ENCODE assay signal across 29 mouse cellular contexts in genomic region chr11:113032487-113033228, GRCm38 (mm10).
DNase-seq lines count a peak whose midpoint lies in the region; ATAC-seq and TF ChIP-seq lines count a peak whose summit lies in the region.
"Had no signal": no experiment of that assay in that cellular context is flagged by ENCODE, and none has a peak within 500 bp of the region (broad histone marks: within the 10 kb centered on the region; RNA-seq: fewer than 3 reads in every experiment).

No protein-coding gene starts in this region.

- peak overlapping the region; percentile 69; the same call in 1 of the 2 replicates for H3K27ac ChIP-seq in midbrain, embryonic 10.5 days (replicated peaks)
- no peak overlapping the region for H3K27ac ChIP-seq in midbrain, embryonic 11.5 days (ENCODE audit: low read depth, low read length)
- H3K27ac ChIP-seq: embryonic facial prominence, embryonic 13.5 days; forebrain, embryonic 10.5 days; forebrain, embryonic 13.5 days; heart, adult 2 months; hindbrain, embryonic 13.5 days; hindbrain, postnatal 0 days had no signal

- no peak overlapping the region for H3K9ac ChIP-seq in midbrain, embryonic 11.5 days (ENCODE audit: low read length)
- H3K9ac ChIP-seq: embryonic facial prominence, embryonic 13.5 days; forebrain, embryonic 13.5 days; hindbrain, embryonic 13.5 days had no signal

- no peak overlapping the region for H3ac ChIP-seq in myocyte (ENCODE audit: control insufficient read depth, insufficient read length)

- TF ChIP-seq POLR2A in myocyte (IDR thresholded peaks at IDR 0.05; ENCODE audit: insufficient read length, low read depth) = no peak

- DNase-seq in midbrain, embryonic 10.5 days (ENCODE audit: low spot score) = no peak
- DNase-seq in midbrain, embryonic 11.5 days (ENCODE audit: low spot score, missing footprints) = no peak
- DNase-seq in ES-CJ7 (ENCODE audit: low read depth, low spot score) (peak; percentile 14), Patski (ENCODE audit: low read depth, low spot score) (no peak)
- DNase-seq in left cerebral cortex, postnatal 10 days (ENCODE audit: extremely low spot score in 1 of 2, low spot score in 2 of 2) = no peak
- no peak for DNase-seq in layer of hippocampus, adult 18-20 months (ENCODE audit: low spot score in 2 of 2)
- no peak for DNase-seq in testis, postnatal 10 days (ENCODE audit: low spot score)
- DNase-seq: adrenal gland, postnatal 10 days; adrenal gland, postnatal 36 days; cerebellum, adult 11 months; cerebellum, adult 2 months; cerebellum, adult 9-11 months; cerebellum, postnatal 25 days; gastrocnemius, postnatal 10 days; gastrocnemius, postnatal 36 days; heart, adult 2 months; kidney, adult 18-20 months had no signal

- WGBS in midbrain, embryonic 10.5 days = 84% methylated on average over 8 of the region's 8 CpGs
- 80% methylated on average over 8 of the region's 8 CpGs for WGBS in midbrain, embryonic 11.5 days

- TF ChIP-seq CTCF in Patski (IDR thresholded peaks at IDR 0.05) = no peak

- POLR2A ChIA-PET in Patski (lab: Charles Lee) = no interaction called here

- intact Hi-C loops in left cerebral cortex, postnatal 10 days (cut with DNase I) = no loop called here

- H3K36me3 ChIP-seq in midbrain, embryonic 10.5 days = no peaks in the 10 kb centered on the region
- H3K36me3 ChIP-seq in midbrain, embryonic 11.5 days (ENCODE audit: control insufficient read depth, insufficient read depth, low read length) = no peaks in the 10 kb centered on the region
- H3K36me3 ChIP-seq in myocyte (ENCODE audit: control insufficient read depth, insufficient read depth) = no peaks in the 10 kb centered on the region
- H3K36me3 ChIP-seq: embryonic facial prominence, embryonic 13.5 days; forebrain, embryonic 10.5 days; hindbrain, embryonic 13.5 days had no signal

- H3K27me3 ChIP-seq in midbrain, embryonic 10.5 days (ENCODE audit: low read depth, poor library complexity, severe bottlenecking) = no peaks in the 10 kb centered on the region
- no peaks in the 10 kb centered on the region for H3K27me3 ChIP-seq in midbrain, embryonic 11.5 days (ENCODE audit: control insufficient read depth, insufficient read depth, low read length)
- H3K27me3 ChIP-seq in Patski = no peaks in the 10 kb centered on the region
- H3K27me3 ChIP-seq in myocyte (ENCODE audit: control insufficient read depth, insufficient read depth, insufficient read length) = no peaks in the 10 kb centered on the region
- H3K27me3 ChIP-seq: CH12.LX; embryonic facial prominence, embryonic 13.5 days; forebrain, embryonic 13.5 days; hindbrain, embryonic 13.5 days had no signal

- H3K9me3 ChIP-seq in midbrain, embryonic 10.5 days (replicated peaks) = no peaks in the 10 kb centered on the region
- H3K9me3 ChIP-seq in midbrain, embryonic 11.5 days (ENCODE audit: control insufficient read depth, low read length) = no peaks in the 10 kb centered on the region
- H3K9me3 ChIP-seq: embryonic facial prominence, embryonic 13.5 days; forebrain, embryonic 10.5 days; forebrain, embryonic 13.5 days; hindbrain, embryonic 13.5 days had no signal

- no peak overlapping the region for H3K4me2 ChIP-seq in midbrain, embryonic 11.5 days
- peak overlapping the region; percentile 60 for H3K4me2 ChIP-seq in myocyte (ENCODE audit: low read depth)
- H3K4me2 ChIP-seq: embryonic facial prominence, embryonic 13.5 days; forebrain, embryonic 13.5 days; heart, embryonic 11.5 days; hindbrain, embryonic 13.5 days had no signal

- ATAC-seq in midbrain, embryonic 11.5 days (ENCODE audit: low FRiP score) = no peak
- ATAC-seq in Patski = peak; percentile 41
- ATAC-seq: forebrain, embryonic 13.5 days; forebrain, embryonic 16.5 days; hindbrain, postnatal 0 days; inflammation-experienced regulatory T-cells, adult 6 months; intestine, embryonic 16.5 days had no signal

- no peak overlapping the region for H3K4me3 ChIP-seq in midbrain, embryonic 10.5 days
- H3K4me3 ChIP-seq in midbrain, embryonic 11.5 days (ENCODE audit: low read depth, low read length) = no peak overlapping the region
- no peak overlapping the region for H3K4me3 ChIP-seq in myocyte
- H3K4me3 ChIP-seq: embryonic facial prominence, embryonic 13.5 days; erythroblast, embryonic 14.5 days; forebrain, embryonic 10.5 days; forebrain, embryonic 13.5 days; heart, adult 2 months; hindbrain, embryonic 13.5 days had no signal

- H3K4me1 ChIP-seq in midbrain, embryonic 10.5 days = peaks cover 18% of the 10 kb centered on the region
- no peaks in the 10 kb centered on the region for H3K4me1 ChIP-seq in midbrain, embryonic 11.5 days (ENCODE audit: control insufficient read depth, insufficient read depth, low read length)
- H3K4me1 ChIP-seq: embryonic facial prominence, embryonic 13.5 days; forebrain, embryonic 13.5 days had no signal

- CTCF ChIA-PET in Patski (lab: Charles Lee) = interaction anchor here (1.9 kb wide), 1 partner anchor 16 kb away, joined by 5 read pairs; no protein-coding TSS in a partner anchor

- in situ Hi-C loops in Patski (cut with MboI; ENCODE audit: low pct_unique_long_range_greater_than_20kb) = no loop called here

- no peaks in the 10 kb centered on the region for H3K79me2 ChIP-seq in myocyte (ENCODE audit: control insufficient read depth, insufficient read depth)

TF ChIP-seq in myocyte, 11 proteins besides CTCF, POLR2A, EP300 and RAD21:
- TF ChIP-seq MAX (IDR thresholded peaks at IDR 0.05; ENCODE audit: low read depth) (no peak), USF1 (IDR thresholded peaks at IDR 0.05; ENCODE audit: low read depth) (peak; percentile 79)
